Mouse (Mus musculus): ENCODE results near the gene Bbc3. TPM values are rescaled to one million over a fixed set of nuclear protein-coding genes. Genes with fewer than 3 reads are reported as not detected.

The Bbc3 gene
- polyA plus RNA-seq, 1 experiment from 2014 or later: 24.2 TPM

DNA sequence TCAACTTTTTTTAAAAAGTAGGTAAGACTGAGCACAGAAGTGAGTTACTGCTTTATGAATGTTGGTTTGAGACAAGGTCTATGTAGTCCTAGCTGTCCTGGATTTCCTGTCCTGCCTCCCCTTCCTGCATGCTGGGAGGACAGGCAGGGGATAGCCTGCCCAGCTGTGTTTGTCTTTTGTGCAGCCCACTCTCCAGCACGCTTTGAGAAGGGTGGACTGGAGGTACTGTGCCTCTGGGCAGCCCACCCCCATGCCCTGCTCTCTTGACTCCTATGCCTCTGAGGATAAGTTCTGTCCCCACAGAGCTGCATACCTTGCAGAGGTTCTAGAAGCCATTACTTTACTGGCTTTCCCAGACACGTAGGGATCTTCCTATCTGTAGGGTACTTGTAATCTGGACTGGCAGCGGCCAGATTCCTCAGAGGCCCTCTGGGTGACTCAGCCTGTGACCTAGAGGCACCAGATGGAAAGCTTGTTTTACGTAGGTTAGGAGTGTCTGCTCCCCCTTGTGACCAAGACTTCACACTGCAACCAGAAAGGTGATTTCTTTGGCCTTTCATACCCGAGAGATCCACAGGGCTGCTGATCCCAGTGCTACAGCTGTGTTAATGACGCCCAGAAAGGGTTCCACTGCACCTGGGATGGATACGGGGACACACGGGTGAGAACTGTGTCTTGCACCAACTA lies 17.9 kb downstream of the Bbc3 start:
- peaks cover 45% of the 10 kb centered on the region for H3K36me3 ChIP-seq

DNA sequence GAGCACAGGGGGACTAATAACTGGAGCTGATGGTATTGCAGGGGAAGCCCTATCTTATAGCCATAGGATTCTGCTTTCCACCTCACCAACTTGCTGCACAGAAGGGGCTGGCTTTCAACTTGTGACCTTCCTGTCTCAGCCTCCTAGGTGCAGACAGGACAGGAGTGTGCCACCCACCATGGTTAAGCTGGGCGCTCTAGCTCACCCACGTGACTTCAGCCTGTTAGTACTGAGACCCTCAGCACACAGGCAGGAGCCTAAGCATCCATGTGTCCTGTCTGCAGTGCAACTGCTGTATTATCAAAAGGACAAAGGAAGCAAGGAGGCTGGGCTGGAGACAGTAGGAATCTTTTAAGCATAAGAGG lies 18.4 kb downstream of the Bbc3 start:
- WGBS: 85% methylated on average over 2 of the region's 2 CpGs
- Histone ChIP-seq H3K9me3 (no peaks in the 10 kb centered on the region), H3K36me3 (peaks cover 47% of the 10 kb centered on the region), H3K4me3 (no peak overlapping the region), H3K9ac (no peak overlapping the region), H3K27ac (no peak overlapping the region), H3K4me1 (replicated peaks) (0 out of 2 replicates have a peak, but pooled peaks cover 5% of the 10 kb centered on the region), H3K27me3 (no peaks in the 10 kb centered on the region), H3K4me2 (no peak overlapping the region)
- no peak for ATAC-seq (ENCODE audit: low FRiP score)

More for the DNA sequence above, 17.9 kb downstream of the Bbc3 start:
- Histone ChIP-seq H3K9me3 (no peaks in the 10 kb centered on the region), H3K4me2 (no peak overlapping the region), H3K27ac (peak overlapping the region; percentile 58; the same call in 1 of the 2 replicates), H3K4me3 (no peak overlapping the region), H3K4me1 (replicated peaks) (0 out of 2 replicates have a peak, but pooled peaks cover 5% of the 10 kb centered on the region), H3K27me3 (no peaks in the 10 kb centered on the region), H3K9ac (no peak overlapping the region; the same call in 1 of the 2 replicates)
- ATAC-seq (ENCODE audit: low FRiP score): peak; percentile 55; the same call in 1 of the 2 replicates
- WGBS: 35% methylated on average over 8 of the region's 8 CpGs

DNA sequence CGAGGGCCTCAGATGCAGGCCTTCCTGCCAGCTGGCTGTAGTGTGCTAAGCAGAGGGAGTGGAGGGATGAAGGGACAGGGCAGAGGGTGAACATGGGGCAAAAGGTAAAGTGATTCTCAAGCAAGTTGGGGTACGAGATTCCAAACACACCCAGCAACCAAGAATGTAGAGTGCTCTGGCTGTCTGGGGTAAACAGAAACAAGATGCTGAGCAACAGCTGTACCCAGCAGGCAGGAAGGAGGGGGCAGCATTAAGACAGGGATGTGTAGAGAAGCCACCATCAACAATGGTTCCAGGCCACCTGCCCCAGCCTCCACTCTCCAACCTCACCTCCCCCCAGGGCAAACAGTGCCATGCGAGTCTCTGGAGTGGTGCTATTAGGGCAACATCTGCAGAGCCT lies 21.0 kb downstream of the Bbc3 start:
- H3K4me1 ChIP-seq (replicated peaks): 0 out of 2 replicates have a peak, but pooled peaks cover 5% of the 10 kb centered on the region
- H3K9ac ChIP-seq: no peak overlapping the region
- no peak overlapping the region for H3K4me2 ChIP-seq
- no peaks in the 10 kb centered on the region for H3K27me3 ChIP-seq
- no peak overlapping the region for H3K27ac ChIP-seq
- peaks cover 64% of the 10 kb centered on the region for H3K36me3 ChIP-seq
- no peaks in the 10 kb centered on the region for H3K9me3 ChIP-seq
- no peak for ATAC-seq (ENCODE audit: low FRiP score)
- 85% methylated on average over 3 of the region's 3 CpGs for WGBS
- H3K4me3 ChIP-seq: no peak overlapping the region

DNA sequence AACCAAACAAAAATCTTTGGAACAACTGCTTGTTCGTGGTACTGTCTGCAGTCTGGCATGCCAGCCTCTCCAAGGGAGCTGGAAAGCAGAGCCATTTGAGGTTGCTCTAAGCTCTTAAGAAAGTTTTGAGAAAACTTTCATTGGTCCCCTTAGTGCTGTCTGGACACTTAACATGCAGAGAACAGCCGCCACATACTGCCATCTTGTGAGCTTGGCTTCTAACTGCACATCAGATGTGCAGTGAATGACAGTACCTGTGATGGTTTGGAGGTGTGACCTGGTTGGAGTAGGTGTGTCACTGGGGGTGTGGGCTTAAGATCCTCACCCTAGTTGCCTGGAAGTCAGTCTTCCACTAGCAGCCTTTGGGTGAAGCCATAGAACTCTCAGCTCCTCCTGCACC lies 29.5 kb downstream of the Bbc3 start:
- Histone ChIP-seq H3K4me2 (no peak overlapping the region), H3K36me3 (peaks cover 42% of the 10 kb centered on the region), H3K27ac (no peak overlapping the region), H3K9ac (no peak overlapping the region), H3K4me3 (no peak overlapping the region), H3K27me3 (no peaks in the 10 kb centered on the region), H3K9me3 (no peaks in the 10 kb centered on the region), H3K4me1 (replicated peaks) (no peaks in the 10 kb centered on the region)
- no peak for ATAC-seq (ENCODE audit: low FRiP score)
- 91% methylated on average over 2 of the region's 2 CpGs for WGBS

DNA sequence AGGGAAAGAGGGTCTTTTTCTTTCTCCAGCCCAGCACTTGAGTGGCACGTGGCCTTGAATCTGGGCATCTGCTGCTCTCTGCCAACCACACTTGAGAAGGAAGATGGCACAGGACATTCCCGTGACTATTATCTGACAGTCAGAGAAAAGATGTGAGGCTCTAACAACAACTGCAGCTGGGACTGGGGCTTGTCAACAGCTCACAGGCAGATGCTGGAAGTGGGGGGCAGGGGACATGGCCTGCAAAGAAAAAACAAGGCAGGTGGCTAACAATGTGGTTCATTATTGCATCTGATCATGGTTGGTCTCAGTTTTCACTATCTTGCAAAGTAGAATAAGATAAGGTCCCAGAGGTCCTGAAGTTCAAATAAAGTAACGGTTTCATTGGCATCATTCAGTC lies 36.4 kb downstream of the Bbc3 start:
- no peak overlapping the region for H3K9ac ChIP-seq
- no peaks in the 10 kb centered on the region for H3K9me3 ChIP-seq
- H3K27me3 ChIP-seq: no peaks in the 10 kb centered on the region
- no peak overlapping the region for H3K27ac ChIP-seq
- H3K4me3 ChIP-seq: no peak overlapping the region
- H3K4me1 ChIP-seq (replicated peaks): no peaks in the 10 kb centered on the region; the same call in 1 of the 2 replicates
- no peak for ATAC-seq (ENCODE audit: low FRiP score)
- 77% methylated on average over 3 of the region's 3 CpGs for WGBS
- H3K36me3 ChIP-seq: peaks cover 33% of the 10 kb centered on the region
- H3K4me2 ChIP-seq: no peak overlapping the region

DNA sequence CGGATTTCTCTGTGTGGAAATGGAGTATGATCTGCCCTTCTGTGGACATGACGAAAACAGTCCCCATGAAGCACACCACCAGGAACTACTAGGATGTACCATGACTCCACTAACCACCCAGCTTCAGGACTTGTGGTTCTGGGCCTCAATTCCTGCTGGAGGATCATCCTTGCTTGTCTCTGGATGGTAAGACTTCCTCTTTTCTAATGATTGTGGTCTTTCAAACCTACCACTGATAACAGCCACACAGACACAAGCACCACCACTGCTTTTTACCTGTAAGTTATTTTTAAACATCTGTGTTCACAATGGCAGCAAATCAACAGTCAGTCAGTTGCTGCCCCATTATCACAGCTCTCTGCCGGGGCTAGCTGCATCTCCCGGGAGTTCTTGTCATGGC lies 37.1 kb downstream of the Bbc3 start:
- Histone ChIP-seq H3K4me1 (replicated peaks) (no peaks in the 10 kb centered on the region; the same call in 1 of the 2 replicates), H3K27me3 (no peaks in the 10 kb centered on the region), H3K4me2 (no peak overlapping the region), H3K4me3 (no peak overlapping the region), H3K9ac (no peak overlapping the region), H3K36me3 (peaks cover 38% of the 10 kb centered on the region), H3K9me3 (no peaks in the 10 kb centered on the region), H3K27ac (no peak overlapping the region)
- ATAC-seq (ENCODE audit: low FRiP score): no peak
- WGBS: 82% methylated on average over 4 of the region's 4 CpGs

DNA sequence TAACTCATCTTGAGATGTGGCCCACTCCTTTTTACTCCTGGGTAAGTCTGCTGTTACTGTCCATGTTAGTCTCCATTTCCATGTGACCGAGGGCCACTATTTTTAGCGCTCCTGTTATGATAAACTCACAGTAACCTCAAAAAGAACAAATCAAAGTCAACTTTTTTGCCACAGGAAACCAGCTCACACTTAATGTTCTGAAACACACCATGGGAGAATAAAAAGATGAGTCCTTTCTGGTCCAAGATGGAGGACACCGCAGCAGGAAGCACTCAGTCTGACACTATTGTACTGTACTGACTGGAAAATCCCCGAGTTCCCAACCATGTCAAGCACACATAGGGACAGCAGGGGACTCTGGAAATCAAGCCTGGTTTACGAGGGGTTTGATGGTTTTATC lies 41.8 kb downstream of the Bbc3 start:
- H3K4me2 ChIP-seq: no peak overlapping the region
- no peak overlapping the region for H3K4me3 ChIP-seq
- H3K4me1 ChIP-seq (replicated peaks): no peaks in the 10 kb centered on the region; the same call in 1 of the 2 replicates
- ATAC-seq (ENCODE audit: low FRiP score): no peak
- H3K27me3 ChIP-seq: no peaks in the 10 kb centered on the region
- no peak overlapping the region for H3K9ac ChIP-seq
- WGBS: 92% methylated on average over 5 of the region's 5 CpGs
- H3K9me3 ChIP-seq: no peaks in the 10 kb centered on the region
- no peak overlapping the region for H3K27ac ChIP-seq
- H3K36me3 ChIP-seq: peaks cover 58% of the 10 kb centered on the region

DNA sequence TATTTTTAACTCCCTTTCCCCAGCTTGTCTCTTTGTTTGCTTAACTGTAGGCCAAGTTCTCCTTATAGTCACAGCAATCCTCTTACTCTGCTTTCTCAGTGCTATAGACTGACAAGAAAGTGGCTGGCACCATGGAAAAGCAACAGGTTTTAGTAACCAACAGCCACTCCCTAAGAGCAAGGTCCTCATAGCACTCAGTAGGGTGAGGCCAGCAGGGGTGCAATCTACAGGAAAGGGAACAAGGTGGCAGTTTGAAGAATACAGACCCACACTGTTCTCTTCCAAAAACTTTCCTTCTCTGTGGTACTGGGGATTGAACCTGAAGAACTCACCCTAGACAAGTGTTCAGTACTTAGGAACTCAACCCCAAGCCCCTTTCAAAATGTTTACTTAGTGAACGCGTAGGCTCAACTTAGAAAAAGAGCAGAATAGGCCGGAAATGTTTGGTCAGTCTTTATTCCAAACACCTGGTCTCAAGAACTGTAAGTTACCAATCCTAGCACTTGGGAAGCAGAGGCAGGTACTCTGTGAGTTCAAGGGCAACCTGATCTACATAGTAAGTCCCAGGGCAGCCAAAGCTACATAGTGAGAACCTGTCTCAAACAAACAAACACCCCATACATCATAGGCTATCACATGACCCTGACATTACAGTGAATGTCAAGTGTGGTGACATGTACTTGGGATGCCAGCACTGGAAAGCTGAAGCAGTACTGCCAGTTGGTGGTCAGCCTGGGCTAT lies 47.8 kb downstream of the Bbc3 start:
- ATAC-seq (ENCODE audit: low FRiP score): no peak
- H3K9me3 ChIP-seq: no peaks in the 10 kb centered on the region
- no peaks in the 10 kb centered on the region for H3K4me1 ChIP-seq (replicated peaks)
- no peak overlapping the region for H3K27ac ChIP-seq
- WGBS: 98% methylated on average over 3 of the region's 3 CpGs
- H3K4me3 ChIP-seq: no peak overlapping the region
- H3K9ac ChIP-seq: no peak overlapping the region
- no peaks in the 10 kb centered on the region for H3K27me3 ChIP-seq
- peaks cover 60% of the 10 kb centered on the region for H3K36me3 ChIP-seq
- H3K4me2 ChIP-seq: no peak overlapping the region

DNA sequence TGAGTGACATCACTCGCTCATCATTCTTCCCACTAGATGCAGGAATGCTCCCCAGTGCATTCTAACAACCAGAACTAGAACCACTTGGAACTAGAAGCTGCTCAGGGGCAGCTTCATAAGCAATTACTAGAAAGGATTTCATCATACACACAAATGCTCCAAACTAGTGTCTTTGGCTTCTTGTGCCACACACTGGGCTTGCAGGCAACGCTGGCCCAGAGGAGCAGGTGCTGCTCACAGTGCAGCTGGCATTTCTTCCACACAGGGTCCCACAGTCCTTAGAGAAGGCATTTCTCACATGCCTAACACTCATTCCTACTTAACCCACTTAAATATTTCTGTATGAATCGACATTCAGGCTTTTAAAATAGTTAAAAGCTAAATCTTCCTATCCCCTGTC lies 49.4 kb downstream of the Bbc3 start:
- no peak for ATAC-seq (ENCODE audit: low FRiP score)
- 94% methylated on average over 3 of the region's 3 CpGs for WGBS
- peaks cover 49% of the 10 kb centered on the region for H3K36me3 ChIP-seq

DNA sequence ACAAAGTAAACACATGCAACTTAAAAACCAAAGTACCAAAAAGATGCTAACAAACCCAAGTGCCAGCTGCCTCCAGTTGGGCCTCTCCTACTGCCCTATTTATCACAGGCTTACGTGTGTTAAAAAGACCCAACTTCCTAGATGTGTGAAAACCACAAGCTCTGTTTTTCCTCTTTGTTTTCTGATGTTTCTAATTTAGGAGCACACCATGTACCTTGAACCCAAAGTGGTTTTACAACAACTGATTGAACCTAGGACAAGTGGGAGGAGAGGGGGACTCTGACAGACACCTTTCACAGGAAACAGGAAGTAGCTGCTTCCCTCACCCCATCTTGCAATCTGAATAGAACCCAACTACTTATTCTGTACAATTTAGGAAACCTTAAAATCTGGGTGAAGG lies 56.1 kb downstream of the Bbc3 start:
- H3K36me3 ChIP-seq: peaks cover 50% of the 10 kb centered on the region

More for the DNA sequence above, 49.4 kb downstream of the Bbc3 start:
- no peak overlapping the region for H3K9ac ChIP-seq
- no peak overlapping the region for H3K4me3 ChIP-seq
- H3K27me3 ChIP-seq: no peaks in the 10 kb centered on the region
- no peak overlapping the region for H3K27ac ChIP-seq
- no peaks in the 10 kb centered on the region for H3K4me1 ChIP-seq (replicated peaks)
- no peaks in the 10 kb centered on the region for H3K9me3 ChIP-seq
- no peak overlapping the region for H3K4me2 ChIP-seq

DNA sequence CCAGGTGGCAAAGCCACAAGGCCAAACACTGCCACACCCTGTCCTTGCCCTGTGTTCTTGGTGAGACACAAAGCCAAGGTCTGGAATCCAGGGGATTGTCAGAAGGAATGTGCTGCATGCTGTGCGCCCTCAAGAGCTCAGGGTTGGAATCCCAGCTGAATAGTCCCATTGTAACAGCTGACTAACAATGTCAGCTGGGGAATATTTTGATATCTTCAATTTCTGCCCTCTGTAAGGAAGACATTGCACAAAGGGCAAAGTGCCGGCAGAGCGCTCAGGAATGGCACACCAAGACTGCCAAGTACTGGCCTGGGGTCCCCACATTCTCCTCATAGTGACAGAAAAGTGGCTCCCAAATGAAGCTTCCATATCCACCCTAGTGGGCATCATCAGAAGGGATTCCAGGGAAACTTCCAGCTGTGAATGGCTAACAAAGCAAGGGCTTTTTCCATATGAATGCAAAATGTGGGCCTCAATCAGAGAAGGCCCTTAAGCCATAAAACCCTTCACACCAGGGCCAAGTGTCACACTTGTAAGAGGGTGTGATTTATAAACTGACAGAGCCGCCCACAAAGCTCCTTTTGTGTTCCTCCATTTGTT lies 56.8 kb downstream of the Bbc3 start:
- Histone ChIP-seq H3K27me3 (0 out of 2 replicates have a peak, but pooled peaks cover 5% of the 10 kb centered on the region), H3K9ac (no peak overlapping the region), H3K36me3 (peaks cover 57% of the 10 kb centered on the region), H3K4me3 (no peak overlapping the region), H3K4me1 (replicated peaks) (peaks cover 18% of the 10 kb centered on the region), H3K9me3 (no peaks in the 10 kb centered on the region), H3K4me2 (no peak overlapping the region), H3K27ac (peak overlapping the region; percentile 63)
- 14% methylated on average over 4 of the region's 4 CpGs for WGBS
- no peak; the same call in 1 of the 2 replicates for ATAC-seq (ENCODE audit: low FRiP score)

More for the DNA sequence above, 56.1 kb downstream of the Bbc3 start:
- no peak for ATAC-seq (ENCODE audit: low FRiP score)
- 0 out of 2 replicates have a peak, but pooled peaks cover 5% of the 10 kb centered on the region for H3K27me3 ChIP-seq
- no peak overlapping the region for H3K9ac ChIP-seq
- WGBS: 84% methylated on average over 1 of the region's 1 CpGs
- no peaks in the 10 kb centered on the region for H3K9me3 ChIP-seq
- H3K4me2 ChIP-seq: no peak overlapping the region
- no peak overlapping the region for H3K4me3 ChIP-seq
- peaks cover 18% of the 10 kb centered on the region for H3K4me1 ChIP-seq (replicated peaks)
- 0 out of 2 replicates have a peak overlapping the region, but pooled peaks have one; percentile 63 for H3K27ac ChIP-seq

DNA sequence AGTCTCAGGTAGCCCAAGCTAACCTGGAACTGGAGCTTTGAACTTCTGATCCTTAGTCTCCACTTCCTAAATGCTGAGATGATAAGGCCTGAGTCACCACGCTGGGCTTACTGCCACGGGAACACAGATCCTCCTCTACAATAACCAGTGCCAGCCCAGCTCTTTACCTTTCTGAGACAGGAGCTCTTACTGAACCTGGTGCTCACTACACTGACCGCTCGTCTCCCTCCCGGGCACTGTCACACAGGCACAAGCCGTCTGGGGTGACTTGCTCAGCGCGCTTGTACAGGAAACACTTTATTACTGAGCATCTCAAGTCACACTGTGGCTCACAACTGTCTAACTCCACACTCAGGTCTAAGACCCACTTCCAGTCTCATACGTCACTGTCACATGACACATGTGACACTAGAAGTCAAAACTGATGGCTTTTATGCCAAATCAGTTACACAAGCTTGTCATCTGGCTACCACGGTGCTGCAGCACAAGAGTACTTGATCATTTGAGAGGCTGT lies 58.0 kb downstream of the Bbc3 start:
- no peak overlapping the region for H3K9ac ChIP-seq
- H3K4me1 ChIP-seq (replicated peaks): peaks cover 18% of the 10 kb centered on the region
- no peaks in the 10 kb centered on the region for H3K9me3 ChIP-seq
- H3K36me3 ChIP-seq: peaks cover 69% of the 10 kb centered on the region
- H3K27me3 ChIP-seq: 0 out of 2 replicates have a peak, but pooled peaks cover 5% of the 10 kb centered on the region
- no peak overlapping the region for H3K4me3 ChIP-seq
- ATAC-seq (ENCODE audit: low FRiP score): no peak
- H3K4me2 ChIP-seq: no peak overlapping the region
- H3K27ac ChIP-seq: no peak overlapping the region
- WGBS: 48% methylated on average over 10 of the region's 10 CpGs

All from hindbrain, embryonic 13.5 days (tissue).